Mouse (Mus musculus): ENCODE measurements around the gene Dpy19l1.

DNA sequence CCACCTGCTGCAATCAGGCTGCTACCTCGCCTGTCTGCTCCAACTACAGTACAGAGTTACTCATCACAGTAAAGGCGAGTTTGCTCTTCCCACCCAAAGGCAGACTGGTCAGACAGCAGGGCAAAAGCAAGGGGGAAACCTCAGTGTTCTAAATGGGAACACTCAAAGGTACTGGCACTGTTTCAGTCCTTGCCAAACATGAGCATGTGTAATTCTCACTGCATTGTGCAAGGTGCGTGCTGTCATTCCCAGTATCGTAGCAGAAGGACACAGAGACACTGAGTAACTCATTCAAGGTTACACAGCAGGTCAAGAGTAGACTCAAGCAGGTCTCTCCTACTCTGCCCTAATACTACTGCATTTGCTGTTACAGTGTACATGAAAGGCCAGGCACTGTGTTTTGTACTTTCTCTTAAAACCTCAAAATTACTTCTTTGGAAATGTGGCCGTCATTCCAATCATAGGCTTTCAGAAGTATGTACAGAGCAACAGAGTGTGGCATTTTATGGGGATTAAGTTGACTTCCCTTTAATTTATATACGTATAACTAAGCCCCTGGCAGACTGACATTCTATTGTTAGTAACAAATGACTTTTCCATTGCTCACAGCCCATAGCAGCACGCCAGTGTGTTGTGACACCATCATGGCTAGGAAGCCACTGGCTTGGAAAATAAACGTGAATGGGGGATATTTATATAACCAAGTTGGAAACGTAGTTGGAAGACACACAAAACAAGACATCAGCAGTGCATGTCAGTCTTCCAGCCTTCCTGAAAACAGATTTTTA, 10.5 kb upstream of the Dpy19l1 start:
- TF ChIP-seq TBP (conservative IDR thresholded peaks at IDR 0.05; ENCODE audit: low read depth, low read length) (no peak), ZC3H11A (IDR thresholded peaks at IDR 0.05; ENCODE audit: low read depth, low read length) (no peak), POLR2AphosphoS2 (IDR thresholded peaks at IDR 0.05; ENCODE audit: low read depth, low read length) (no peak), CTCF (conservative IDR thresholded peaks at IDR 0.05 in 1 of 2, IDR thresholded peaks at IDR 0.05 in 1 of 2; ENCODE audit: low read depth in 2 of 2, low read length in 2 of 2) (no peak), ZNF384 (IDR thresholded peaks at IDR 0.05; ENCODE audit: low read depth, low read length) (no peak), POLR2A (IDR thresholded peaks at IDR 0.05; ENCODE audit: low read depth, low read length) (no peak)
